ENCODE assay signal across 21 mouse cellular contexts in genomic region chr6:80905220-80905619, GRCm38 (mm10).
DNase-seq lines count a peak whose midpoint lies in the region; ATAC-seq and TF ChIP-seq lines count a peak whose summit lies in the region.
"Had no signal": no experiment of that assay in that cellular context is flagged by ENCODE, and none has a peak within 500 bp of the region (broad histone marks: within the 10 kb centered on the region; RNA-seq: fewer than 3 reads in every experiment).

No protein-coding gene starts in this region.

- DNase-seq in forebrain, embryonic 11.5 days (ENCODE audit: low spot score) = no peak
- DNase-seq in brain, embryonic 14.5 days (ENCODE audit: low read depth) = peak; percentile 75
- peak; percentile 54 to 59 for DNase-seq in layer of hippocampus, adult 2 months (ENCODE audit: low spot score in 2 of 2)
- no peak for DNase-seq in heart, postnatal 25 days (ENCODE audit: low spot score)
- DNase-seq in thymus, postnatal 4 days = no peak
- DNase-seq: adrenal gland, postnatal 25 days; cerebellum, adult 11 months; cerebellum, adult 8-10 months; cerebellum, postnatal 14 days; embryo, embryonic 11 days; gastrocnemius, adult 2 months; gastrocnemius, postnatal 25 days; heart, postnatal 36 days had no signal

- no peaks in the 10 kb centered on the region for H3K4me1 ChIP-seq in forebrain, embryonic 15.5 days
- no peaks in the 10 kb centered on the region for H3K4me1 ChIP-seq in forebrain, embryonic 11.5 days (replicated peaks; ENCODE audit: control insufficient read depth, insufficient read depth, low read length)
- H3K4me1 ChIP-seq: embryonic facial prominence, embryonic 15.5 days; heart, embryonic 12.5 days; hindbrain, embryonic 15.5 days had no signal

- 69% methylated on average over 2 of the region's 2 CpGs for WGBS in forebrain, embryonic 15.5 days
- 88% methylated on average over 2 of the region's 2 CpGs for WGBS in forebrain, embryonic 11.5 days

- intact Hi-C loops in heart, postnatal 25 days (cut with DNase I) = no loop called here

- no peaks in the 10 kb centered on the region for H3K27me3 ChIP-seq in forebrain, embryonic 15.5 days
- H3K27me3 ChIP-seq in forebrain, embryonic 11.5 days (ENCODE audit: control insufficient read depth, insufficient read depth, low read length) = no peaks in the 10 kb centered on the region
- H3K27me3 ChIP-seq: CH12.LX; embryonic facial prominence, embryonic 15.5 days; heart, embryonic 12.5 days; hindbrain, embryonic 15.5 days; Patski had no signal

- H3K27ac ChIP-seq in forebrain, embryonic 15.5 days (replicated peaks) = no peak overlapping the region
- no peak overlapping the region for H3K27ac ChIP-seq in forebrain, embryonic 11.5 days (ENCODE audit: low read depth, low read length)
- 0 out of 2 replicates have a peak overlapping the region, but pooled peaks have one; percentile 54 for H3K27ac ChIP-seq in layer of hippocampus, adult 2 months
- H3K27ac ChIP-seq: embryonic facial prominence, embryonic 15.5 days; gastrocnemius, adult 2 months; hindbrain, embryonic 15.5 days had no signal

- H3K9ac ChIP-seq in forebrain, embryonic 15.5 days (replicated peaks) = no peak overlapping the region
- no peak overlapping the region for H3K9ac ChIP-seq in forebrain, embryonic 11.5 days (ENCODE audit: low read length)
- H3K9ac ChIP-seq: embryonic facial prominence, embryonic 15.5 days; heart, embryonic 12.5 days; hindbrain, embryonic 15.5 days had no signal

- no peak for TF ChIP-seq CTCF in brain, embryonic 14.5 days (IDR thresholded peaks at IDR 0.05; ENCODE audit: borderline replicate concordance, extremely low read depth, insufficient read depth, insufficient read length)
- no peak for TF ChIP-seq CTCF in layer of hippocampus, adult 2 months (conservative IDR thresholded peaks at IDR 0.05)

- ATAC-seq in forebrain, embryonic 15.5 days (replicated peaks) = peak; percentile 68
- ATAC-seq in forebrain, embryonic 11.5 days (replicated peaks; ENCODE audit: low FRiP score) = no peak
- ATAC-seq: activated CD4-positive, CD25-positive, alpha-beta regulatory T cell, adult 4 months; Patski had no signal

- no peaks in the 10 kb centered on the region for H3K36me3 ChIP-seq in forebrain, embryonic 15.5 days
- no peaks in the 10 kb centered on the region for H3K36me3 ChIP-seq in forebrain, embryonic 11.5 days (ENCODE audit: control insufficient read depth, insufficient read depth, low read length)
- H3K36me3 ChIP-seq: embryonic facial prominence, embryonic 15.5 days; heart, embryonic 12.5 days; hindbrain, embryonic 15.5 days had no signal

- no peak for TF ChIP-seq POLR2A in brain, embryonic 14.5 days (IDR thresholded peaks at IDR 0.05; ENCODE audit: borderline replicate concordance, extremely low read depth, insufficient read depth, insufficient read length, poor library complexity, severe bottlenecking)

- H3K4me3 ChIP-seq in forebrain, embryonic 15.5 days = no peak overlapping the region
- no peak overlapping the region for H3K4me3 ChIP-seq in forebrain, embryonic 11.5 days (ENCODE audit: low read depth, low read length)
- H3K4me3 ChIP-seq in layer of hippocampus, adult 2 months = no peak overlapping the region
- H3K4me3 ChIP-seq: embryonic facial prominence, embryonic 15.5 days; erythroblast, embryonic 14.5 days; gastrocnemius, adult 2 months; heart, embryonic 12.5 days; hindbrain, embryonic 15.5 days had no signal

- no peak overlapping the region for H3K4me2 ChIP-seq in forebrain, embryonic 15.5 days (replicated peaks)
- H3K4me2 ChIP-seq in forebrain, embryonic 11.5 days (ENCODE audit: low read depth, low read length, severe bottlenecking) = no peak overlapping the region
- H3K4me2 ChIP-seq: embryonic facial prominence, embryonic 15.5 days; heart, embryonic 12.5 days; hindbrain, embryonic 15.5 days had no signal

- H3K9me3 ChIP-seq in forebrain, embryonic 15.5 days = no peaks in the 10 kb centered on the region
- H3K9me3 ChIP-seq in forebrain, embryonic 11.5 days (ENCODE audit: control insufficient read depth, low read length) = no peaks in the 10 kb centered on the region
- H3K9me3 ChIP-seq: embryonic facial prominence, embryonic 15.5 days; hindbrain, embryonic 15.5 days had no signal

Comparison
In these comparisons a context has a peak if more than half of its experiments do, and no peak if none do; other contexts are left out.
1. DNase-seq: peak in brain, embryonic 14.5 days (single experiment) and layer of hippocampus, adult 2 months (2 of 2); none in forebrain, embryonic 11.5 days (single experiment), heart, postnatal 25 days (single experiment) and thymus, postnatal 4 days (single experiment).